Mouse (Mus musculus) liver, postnatal 0 days (tissue): Measurements from ENCODE around the gene Olfr549. TPM values are rescaled to one million over a fixed set of nuclear protein-coding genes. Genes with fewer than 3 reads are reported as not detected.

Experiments used
- ATAC-seq: fragments of 200-750 bp; cut with Nextera tagmentation; 2 replicates; pipeline ENCODE4 v1.8.0; 2017; ENCODE audit warnings: mild to moderate bottlenecking, moderate library complexity
- DNase-seq: peaks from one replicate; pipeline ENCODE4 v3.0.0-alpha.2; 2016
- H3K27ac ChIP-seq: fragments of 300-500 bp; sonication (generic); 2 replicates; pipeline ENCODE4 v1.5.1; 2014; ENCODE audit warnings: antibody characterized with exemption, moderate library complexity, mild to moderate bottlenecking, low read depth
- H3K27me3 ChIP-seq: fragments of 300-500 bp; sonication (generic); 2 replicates; pipeline ENCODE4 v1.6.1; 2014; ENCODE audit warnings: low read length, control low read depth, mixed read lengths; ENCODE audit not compliant: insufficient read depth
- H3K36me3 ChIP-seq: fragments of 300-500 bp; sonication (generic); replicated peaks from 2 replicates; pipeline ENCODE4 v1.6.1; 2014; ENCODE audit warnings: mild to moderate bottlenecking, control low read depth, low read length, moderate library complexity, mixed read lengths; ENCODE audit not compliant: insufficient read depth
- H3K4me1 ChIP-seq: fragments of 300-500 bp; sonication (generic); 2 replicates; pipeline ENCODE4 v1.6.1; 2014; ENCODE audit warnings: antibody characterized with exemption, mild to moderate bottlenecking, control low read depth; ENCODE audit not compliant: insufficient read depth
- H3K4me2 ChIP-seq: fragments of 300-500 bp; sonication (generic); 2 replicates; pipeline ENCODE4 v1.6.1; 2014; ENCODE audit warnings: low read depth, mild to moderate bottlenecking, low read length, moderate library complexity, mixed read lengths
- H3K4me3 ChIP-seq: fragments of 300-500 bp; sonication (generic); 2 replicates; pipeline ENCODE4 v1.5.1; 2014; ENCODE audit warnings: low read depth, low read length
- H3K9ac ChIP-seq: fragments of 300-500 bp; sonication (generic); replicated peaks from 2 replicates; pipeline ENCODE4 v1.6.1; 2014; ENCODE audit warnings: mild to moderate bottlenecking, moderate library complexity
- H3K9me3 ChIP-seq: fragments of 300-500 bp; sonication (generic); 2 replicates; pipeline ENCODE4 v1.6.1; 2016; ENCODE audit warnings: mild to moderate bottlenecking, control low read depth, low read length, mixed read lengths
- CTCF ChIP-seq: sonication (generic); IDR thresholded peaks from 2 replicates; pipeline ENCODE4 v1.5.1; 2016; ENCODE audit warnings: antibody characterized with exemption, low read depth
- EP300 ChIP-seq: IDR thresholded peaks from 2 replicates; pipeline ENCODE4 v1.6.1; 2016; ENCODE audit warnings: antibody characterized with exemption, low read depth, mild to moderate bottlenecking
- WGBS: fragments of 180-500 bp; shearing (Covaris S2); extraction: QIAGEN DNeasy Blood & Tissue Kit; methylation state at CpG from one replicate; pipeline ENCODE4 v1.1.7; 2014; ENCODE audit not compliant: insufficient replicate concordance; 5-methylcytosine and 5-hydroxymethylcytosine counted together
- polyA plus RNA-seq: library from polyadenylated mRNA; unstranded; fragments of >200 nt; fragmentation: Nextera tagmentation; extraction: Ambion mirVana; gene quantifications from 2 replicates; pipeline ENCODE4 v1.2.1, GENCODE M21; 2015

Gene Olfr549
- polyA plus RNA-seq, 1 experiment from 2014 or later = not detected

DNA sequence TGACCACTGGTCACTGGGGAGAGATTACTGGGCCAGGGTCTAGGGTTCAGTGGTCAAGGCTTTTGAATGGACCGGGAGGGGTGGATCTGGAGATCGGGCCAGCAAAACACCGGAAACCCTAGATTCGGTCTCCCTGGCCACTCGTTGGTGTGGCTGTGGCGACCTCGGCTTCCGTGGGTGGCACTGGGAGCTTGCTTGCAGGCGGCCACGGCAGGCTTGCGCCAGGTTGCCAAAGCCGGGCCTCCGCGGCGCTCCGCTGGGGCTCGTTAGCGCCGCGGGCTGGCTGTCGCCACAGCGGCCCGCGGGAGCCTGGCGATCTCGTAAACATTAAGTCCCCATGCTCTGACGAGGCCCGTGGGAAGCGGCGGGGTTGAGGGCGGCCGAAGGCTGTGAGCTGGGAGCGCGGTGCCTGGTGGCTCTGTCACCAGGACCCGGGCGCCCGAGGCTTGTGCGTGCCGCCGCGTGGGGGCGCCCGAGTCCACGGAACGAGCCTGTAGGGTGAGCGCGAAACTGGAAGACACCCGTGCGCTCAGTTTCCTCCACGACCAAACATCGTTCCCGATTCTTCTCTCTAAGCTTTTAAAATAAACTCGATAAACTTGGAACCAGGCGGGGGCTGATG lies 36.7 kb upstream of the Olfr549 start:
- DNase-seq (peak; percentile 90), ATAC-seq (peak; percentile 90)
- TF ChIP-seq EP300 (no peak), CTCF (peak; percentile 89)
- Histone ChIP-seq H3K36me3 (no peaks in the 10 kb centered on the region), H3K9me3 (no peaks in the 10 kb centered on the region), H3K4me2 (peak overlapping the region; percentile 74), H3K27ac (no peak overlapping the region), H3K27me3 (0 out of 2 replicates have a peak, but pooled peaks cover 5% of the 10 kb centered on the region), H3K9ac (peak overlapping the region; percentile 19), H3K4me1 (no peaks in the 10 kb centered on the region), H3K4me3 (peak overlapping the region; percentile 41)
- 2% methylated on average over 51 of the region's 54 CpGs for WGBS

GRCm38 (mm10) chr7:102514144-102514543 lies 35.5 kb upstream of the Olfr549 start:
- Histone ChIP-seq H3K9me3 (no peaks in the 10 kb centered on the region), H3K27me3 (0 out of 2 replicates have a peak, but pooled peaks cover 5% of the 10 kb centered on the region), H3K36me3 (no peaks in the 10 kb centered on the region), H3K4me3 (no peak overlapping the region), H3K27ac (no peak overlapping the region), H3K9ac (no peak overlapping the region), H3K4me1 (no peaks in the 10 kb centered on the region), H3K4me2 (no peak overlapping the region)
- DNase-seq (no peak), ATAC-seq (no peak)
- 26% methylated on average over 4 of the region's 4 CpGs for WGBS
- TF ChIP-seq EP300 (no peak), CTCF (no peak)

DNA sequence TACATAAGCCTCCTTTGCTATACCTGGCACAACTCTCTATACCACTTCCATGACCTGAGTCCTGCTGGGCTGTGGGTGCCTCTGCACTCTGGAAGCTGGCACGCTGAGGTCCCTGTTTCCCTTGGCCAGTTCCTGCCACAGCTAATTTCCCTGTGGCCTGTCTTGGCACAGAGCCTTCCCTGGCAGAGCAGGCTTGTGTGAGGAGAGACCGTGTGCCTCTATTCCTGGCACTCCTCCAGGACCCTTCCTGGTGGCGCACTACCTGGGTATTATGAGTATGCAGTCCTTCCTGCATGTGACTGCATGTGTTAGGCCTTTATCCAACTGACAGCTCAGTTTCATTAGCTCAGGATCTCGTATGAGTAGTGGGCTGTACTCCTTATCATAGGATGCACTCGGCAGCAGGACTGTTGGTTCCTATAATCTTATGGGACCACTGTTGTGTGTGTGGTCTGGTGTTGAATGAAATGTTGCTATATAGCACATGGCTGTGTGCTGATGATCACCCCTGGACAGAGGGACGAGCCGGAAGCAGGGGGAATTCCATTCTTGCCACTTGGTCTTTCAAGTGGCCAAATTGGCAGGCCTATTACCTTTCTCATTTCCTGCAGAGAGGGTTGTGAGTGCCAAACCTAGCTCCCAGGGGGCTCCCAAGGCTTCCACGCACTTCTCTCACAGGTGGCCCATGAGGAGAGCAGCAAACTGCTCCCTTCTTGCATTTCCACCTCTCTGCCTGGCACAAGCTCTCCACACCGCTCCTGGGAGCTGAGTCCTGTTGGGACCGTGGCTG lies 33.2 kb upstream of the Olfr549 start:
- Histone ChIP-seq H3K9me3 (no peaks in the 10 kb centered on the region), H3K27me3 (0 out of 2 replicates have a peak, but pooled peaks cover 5% of the 10 kb centered on the region), H3K9ac (no peak overlapping the region), H3K36me3 (no peaks in the 10 kb centered on the region), H3K4me2 (no peak overlapping the region), H3K4me3 (no peak overlapping the region), H3K4me1 (no peaks in the 10 kb centered on the region), H3K27ac (no peak overlapping the region)
- DNase-seq (no peak), ATAC-seq (no peak)
- TF ChIP-seq EP300 (no peak), CTCF (no peak)
- 60% methylated on average over 10 of the region's 10 CpGs for WGBS

DNA sequence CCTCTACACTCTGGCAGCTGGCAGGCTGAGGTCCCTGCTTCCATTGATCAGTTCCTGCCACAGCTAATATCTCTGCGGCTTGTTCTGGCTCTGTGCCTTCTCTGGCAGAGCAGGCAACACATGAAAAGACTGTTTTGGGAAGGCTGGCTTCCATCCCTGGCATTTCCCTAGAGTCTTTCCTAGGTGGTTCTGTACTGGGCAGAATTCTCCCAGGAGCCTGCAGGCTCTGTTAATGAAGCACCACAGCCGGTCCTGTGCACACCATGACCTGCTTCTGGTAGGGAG lies 32.7 kb upstream of the Olfr549 start:
- Histone ChIP-seq H3K4me2 (no peak overlapping the region), H3K27me3 (0 out of 2 replicates have a peak, but pooled peaks cover 5% of the 10 kb centered on the region), H3K9ac (no peak overlapping the region), H3K9me3 (no peaks in the 10 kb centered on the region), H3K4me1 (no peaks in the 10 kb centered on the region), H3K36me3 (no peaks in the 10 kb centered on the region), H3K4me3 (no peak overlapping the region), H3K27ac (no peak overlapping the region)
- TF ChIP-seq CTCF (no peak), EP300 (no peak)
- DNase-seq = no peak
- 70% methylated on average over 2 of the region's 2 CpGs for WGBS
- ATAC-seq = no peak

- H3K27ac ChIP-seq = no peak overlapping the region
- H3K27me3 ChIP-seq = no peaks in the 10 kb centered on the region
- DNase-seq = no peak
- H3K4me2 ChIP-seq = no peak overlapping the region
- H3K4me3 ChIP-seq = no peak overlapping the region
- ATAC-seq = no peak
- no peak for TF ChIP-seq CTCF
- no peak for TF ChIP-seq EP300
- 62% methylated on average over 1 of the region's 1 CpGs for WGBS
- no peaks in the 10 kb centered on the region for H3K4me1 ChIP-seq
- no peaks in the 10 kb centered on the region for H3K36me3 ChIP-seq
- no peaks in the 10 kb centered on the region for H3K9me3 ChIP-seq
- H3K9ac ChIP-seq = no peak overlapping the region
These were observed 20.6 kb upstream of the Olfr549 start for GRCm38 (mm10) chr7:102529052-102529451.

DNA sequence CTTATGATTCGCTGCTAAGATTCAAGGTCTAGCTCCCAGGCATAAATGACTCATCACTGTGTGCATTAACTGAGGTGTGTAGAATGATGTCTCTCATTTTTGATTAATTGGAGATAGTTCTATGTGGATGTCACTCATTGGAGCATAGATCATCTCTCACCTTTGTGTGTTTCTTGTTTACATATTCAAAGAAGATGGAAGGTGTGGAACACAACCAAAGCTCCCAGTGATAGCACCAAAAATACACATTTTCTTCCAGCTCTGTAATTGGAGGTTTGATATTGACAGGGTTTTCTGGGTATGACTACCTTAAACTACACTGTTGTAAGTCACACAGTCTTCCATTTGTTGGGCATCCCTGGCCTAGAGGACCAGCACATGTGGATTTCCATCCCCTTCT lies 15.2 kb upstream of the Olfr549 start, which contains the start of gene Olfr547:
Olfr547 (plus strand) TSS at position 301 of the 400 bp plus-strand sequence.
- H3K4me1 ChIP-seq = no peaks in the 10 kb centered on the region
- H3K27me3 ChIP-seq = no peaks in the 10 kb centered on the region
- ATAC-seq (no peak), DNase-seq (no peak)
- H3K9me3 ChIP-seq = no peaks in the 10 kb centered on the region
- H3K9ac ChIP-seq = no peak within 1 kb of the TSS
- no peak within 1 kb of the TSS for H3K4me3 ChIP-seq
- TF ChIP-seq CTCF (no peak), EP300 (no peak)
- no peaks in the 10 kb centered on the region for H3K36me3 ChIP-seq
- H3K27ac ChIP-seq = no peak within 1 kb of the TSS
- WGBS = 74% methylated on average over 1 of the region's 1 CpGs
- H3K4me2 ChIP-seq = no peak within 1 kb of the TSS
